In the genomic region with DNA sequence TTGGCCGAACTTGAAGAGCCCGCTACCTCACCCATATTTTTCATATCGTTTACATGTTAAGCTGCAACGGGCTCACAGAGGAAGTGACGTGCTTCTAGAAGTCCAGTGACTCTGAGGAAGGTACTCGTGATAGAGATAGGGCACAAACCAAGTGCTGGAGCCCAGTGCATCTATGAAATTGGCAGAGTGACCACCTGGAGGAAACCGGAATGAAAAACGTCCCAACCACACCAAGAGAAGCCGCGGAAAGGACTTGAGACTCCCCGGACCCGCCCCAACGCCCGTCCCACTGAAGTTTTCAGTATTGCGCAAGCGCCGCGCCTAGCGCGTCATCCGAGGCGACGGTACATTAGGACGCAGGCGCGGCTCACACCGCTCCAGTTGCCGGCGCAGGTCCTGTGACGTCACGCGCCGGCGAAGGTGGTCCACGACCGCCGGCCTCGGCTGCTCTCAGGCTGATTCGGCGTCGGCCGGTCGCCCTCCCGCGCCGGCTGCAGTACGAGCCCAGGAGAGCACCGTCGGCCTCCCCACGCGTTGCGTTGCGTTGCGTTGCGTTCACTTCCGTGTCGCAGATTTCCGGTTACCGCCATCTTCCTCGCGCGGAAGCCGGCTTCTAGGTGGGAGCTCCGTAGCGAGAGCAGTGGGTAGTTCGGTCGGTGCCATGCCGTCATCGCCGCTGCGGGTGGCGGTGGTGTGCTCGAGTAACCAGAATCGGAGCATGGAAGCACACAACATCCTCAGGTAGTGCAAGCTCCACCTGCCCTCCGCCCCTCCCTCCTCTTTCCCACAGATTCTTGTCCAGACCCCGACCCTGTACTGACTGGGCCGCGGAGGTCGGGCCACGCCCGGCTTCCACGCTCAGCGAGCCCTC, we compare ENCODE assay signal across 8 mouse cellular contexts. TPM values are rescaled to one million over a fixed set of nuclear protein-coding genes. Genes with fewer than 3 reads are reported as not detected.
DNase-seq lines count a peak whose midpoint lies in the region; ATAC-seq lines count a peak whose summit lies in the region.

A gene (plus strand): TSS at position 80 of the 871 bp plus-strand sequence.

- peak within 1 kb of the TSS; percentile 96 for H3K27ac ChIP-seq in hindbrain, embryonic 13.5 days

- H3K27me3 ChIP-seq in hindbrain, embryonic 13.5 days, result no peaks in the 10 kb centered on the region

- peak; percentile 97 for ATAC-seq in hindbrain, embryonic 13.5 days (ENCODE audit: low FRiP score)

- H3K9ac ChIP-seq in hindbrain, embryonic 13.5 days, result peak within 1 kb of the TSS; percentile 98

- H3K36me3 ChIP-seq in hindbrain, embryonic 13.5 days, result no peaks in the 10 kb centered on the region

- H3K4me1 ChIP-seq in hindbrain, embryonic 13.5 days (replicated peaks), result peaks cover 31% of the 10 kb centered on the region

- whole genome bisulfite sequencing in hindbrain, embryonic 13.5 days, result under 1% methylated on average over 83 of the region's 83 CpGs

- no peaks in the 10 kb centered on the region for H3K9me3 ChIP-seq in hindbrain, embryonic 13.5 days

- peak within 1 kb of the TSS; percentile 97 for H3K4me3 ChIP-seq in hindbrain, embryonic 13.5 days

- peak; percentile 96 for DNase-seq in NIH3T3 (ENCODE audit: low read depth)
- DNase-seq in cerebellum, postnatal 10 days, result peak; percentile 97
- DNase-seq in frontal cortex, postnatal 14 days (ENCODE audit: low spot score in 2 of 2), result peak; percentile 89 to 93
- peak; percentile 94 to 98 for DNase-seq in layer of hippocampus, postnatal 25 days (ENCODE audit: extremely low spot score in 1 of 2, low spot score in 1 of 2)
- peak; percentile 93 for DNase-seq in lung, postnatal 25 days (ENCODE audit: low spot score)
- peak; percentile 96 for DNase-seq in retina, embryonic 14.5 days (ENCODE audit: low spot score)
- peak; percentile 95 for DNase-seq in thymus, postnatal 4 days

- H3K4me2 ChIP-seq in hindbrain, embryonic 13.5 days, result peak within 1 kb of the TSS; percentile 87

RNA-seq across cellular contexts. Expression of the gene that starts here (rescaled TPM):
- 171 and 177 TPM in 2 replicates for polyA plus RNA-seq in hindbrain, embryonic 13.5 days (2015; fragmentation: Nextera tagmentation; extraction: Ambion mirVana)
- total RNA-seq in layer of hippocampus, postnatal 25 days (2021), result 10 to 100 TPM; 78.8 to 84.0 TPM

Comparison
In these comparisons a context has a peak if more than half of its experiments do, and no peak if none do; other contexts are left out.
1. Peak in every context shown above with its lines: DNase-seq, ATAC-seq, H3K4me3 ChIP-seq and H3K27ac ChIP-seq.